Mouse (Mus musculus) gastrocnemius, postnatal 10 days (tissue): Measurements from ENCODE around the gene Atp6v1b1. TPM values are rescaled to one million over a fixed set of nuclear protein-coding genes. Genes with fewer than 3 reads are reported as not detected.
"Not testable (repeated sequence)": the region's sequence is repeated elsewhere in the genome, so short reads cannot be mapped to it uniquely, and the experiment has no call there.

Experiments used
- DNase-seq: peaks from one replicate; pipeline ENCODE4 v3.0.0; 2021; ENCODE audit warnings: mixed read lengths
- total RNA-seq, 2 experiments: library from RNA; stranded (reverse); gene quantifications; 2 replicates each; pipeline ENCODE4 v1.2.3; 2021

Gene Atp6v1b1
- total RNA-seq, 2 experiments from 2014 or later: not detected

GRCm38 (mm10) chr6:83775638-83776293 is 33.0 kb downstream of the Atp6v1b1 start, which contains the start of gene Tex261:
Gene Tex261, minus strand, starts transcription at chr6:83775813.
- peak; percentile 93 for DNase-seq

- DNase-seq: no peak
Observed at GRCm38 (mm10) chr6:83778306-83778705, 35.5 kb downstream of the Atp6v1b1 start.

- peak; percentile 36 for DNase-seq
Observed at GRCm38 (mm10) chr6:83779026-83779425, 36.2 kb downstream of the Atp6v1b1 start.

- no peak for DNase-seq
Observed at GRCm38 (mm10) chr6:83786426-83786825, 43.6 kb downstream of the Atp6v1b1 start.

- no peak for DNase-seq
Observed at GRCm38 (mm10) chr6:83788554-83788953, 45.8 kb downstream of the Atp6v1b1 start.

- not testable (repeated sequence) for DNase-seq
Observed at GRCm38 (mm10) chr6:83790533-83790932, 47.7 kb downstream of the Atp6v1b1 start.

GRCm38 (mm10) chr6:83791251-83791890 is 48.6 kb downstream of the Atp6v1b1 start:
- no peak for DNase-seq

- peak; percentile 92 for DNase-seq
Observed at GRCm38 (mm10) chr6:83794760-83795296, 52.0 kb downstream of the Atp6v1b1 start, which contains the start of gene Nagk. Gene Nagk, plus strand, starts transcription at chr6:83794982.

GRCm38 (mm10) chr6:83795492-83795900 is 52.7 kb downstream of the Atp6v1b1 start:
- no peak for DNase-seq

- DNase-seq: no peak
Observed at GRCm38 (mm10) chr6:83796686-83797085, 53.9 kb downstream of the Atp6v1b1 start.

- no peak for DNase-seq
Observed at GRCm38 (mm10) chr6:83802033-83802432, 59.2 kb downstream of the Atp6v1b1 start.

- DNase-seq: no peak
Observed at GRCm38 (mm10) chr6:83802846-83803245, 60.1 kb downstream of the Atp6v1b1 start.

Other genes starting within 250 kb of the Atp6v1b1 start
- gene Dguok, start 236.0 kb upstream of the Atp6v1b1 start, total RNA-seq: 10 to 100 TPM; 22.3 to 29.4 TPM
- gene Actg2, start 206.7 kb upstream of the Atp6v1b1 start, total RNA-seq: 1 to 10 TPM; 3.6 to 5.3 TPM
- gene Stambp, start 170.3 kb upstream of the Atp6v1b1 start, total RNA-seq: 10 to 100 TPM in 1 of 2 experiments, 1 to 10 TPM in 1; 9.8 to 10.7 TPM
- gene Clec4f, start 86.8 kb upstream of the Atp6v1b1 start, total RNA-seq: under 1 TPM in 1 of 2 experiments, not detected in 1; 0.32 TPM
- not detected for gene Cd207, start 65.1 kb upstream of the Atp6v1b1 start, total RNA-seq
- not detected for gene Vax2, start 31.7 kb upstream of the Atp6v1b1 start, total RNA-seq
- not detected for gene Ankrd53, start 19.7 kb downstream of the Atp6v1b1 start, total RNA-seq
- 10 to 100 TPM; 44.6 to 49.5 TPM for gene Tex261, start 32.8 kb downstream of the Atp6v1b1 start, total RNA-seq
- gene Nagk, start 52.0 kb downstream of the Atp6v1b1 start, total RNA-seq: 10 to 100 TPM; 11.3 to 16.4 TPM
- 10 to 100 TPM; 30.5 to 36.5 TPM for gene Paip2b, start 88.8 kb downstream of the Atp6v1b1 start, total RNA-seq
- gene Zfp638, start 124.1 kb downstream of the Atp6v1b1 start, total RNA-seq: 10 to 100 TPM; 40.3 to 62.3 TPM